Mouse (Mus musculus) megakaryocyte, embryonic 14.5 days (primary cell): Measurements from ENCODE around the gene Med16. TPM values are rescaled to one million over a fixed set of nuclear protein-coding genes. Genes with fewer than 3 reads are reported as not detected.
A peak's percentile ranks its signal among the peaks of the same experiment; 100 is the strongest.

Experiments
- H3K27me3 ChIP-seq: replicated peaks from 2 replicates; pipeline ENCODE3; 2012; ENCODE audit warnings: inconsistent platforms
- H3K36me3 ChIP-seq: replicated peaks from 2 replicates; pipeline ENCODE3; 2012; ENCODE audit warnings: low read length, inconsistent platforms, mixed read lengths
- H3K4me1 ChIP-seq: 2 replicates; pipeline ENCODE4 v1.6.1; 2012; ENCODE audit warnings: inconsistent platforms
- H3K4me3 ChIP-seq: replicated peaks from 2 replicates; pipeline ENCODE3; 2012; ENCODE audit warnings: moderate library complexity, mild to moderate bottlenecking, inconsistent platforms
- H3K9me3 ChIP-seq: 2 replicates; pipeline ENCODE4 v1.6.1; 2012; ENCODE audit warnings: inconsistent platforms
- FLI1 ChIP-seq: IDR thresholded peaks from 2 replicates; pipeline ENCODE4 v1.6.1; 2012; ENCODE audit warnings: low read length, inconsistent platforms, mixed read lengths
- GATA1 ChIP-seq: IDR thresholded peaks from 3 replicates; pipeline ENCODE4 v1.6.1; 2012; ENCODE audit warnings: mixed read lengths, low read length, inconsistent platforms, borderline replicate concordance
- polyA plus RNA-seq: library from polyadenylated mRNA; stranded (reverse); fragments of >175 nt; gene quantifications from 2 replicates; pipeline ENCODE4 v1.2.3, GENCODE M21; 2012; ENCODE audit warnings: low replicate concordance; ENCODE audit not compliant: insufficient read depth

Gene Med16
- polyA plus RNA-seq, 1 experiment, result 32.2 TPM

DNA sequence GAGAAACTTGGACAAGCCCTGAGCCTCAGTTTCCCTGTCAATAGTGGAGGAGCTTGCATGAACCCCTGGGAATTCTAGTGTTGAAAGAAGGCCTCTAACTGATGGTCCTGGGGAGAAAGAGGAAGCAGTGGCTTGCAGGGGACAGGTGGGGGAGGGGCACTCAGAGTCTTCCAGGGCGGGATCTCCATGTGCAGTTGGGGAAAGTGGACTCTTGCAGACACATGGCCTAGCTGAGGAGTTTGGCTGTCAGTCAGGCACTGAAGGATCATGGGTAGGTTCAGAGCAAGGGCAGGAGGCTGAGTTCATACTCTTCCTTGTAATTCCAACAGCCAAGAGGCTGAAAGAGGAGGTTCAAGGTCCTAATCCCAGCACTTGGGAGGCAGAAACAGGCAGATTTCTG lies 31.5 kb downstream of the Med16 start:
- Histone ChIP-seq H3K36me3 (no peaks in the 10 kb centered on the region), H3K9me3 (no peaks in the 10 kb centered on the region), H3K27me3 (peaks cover 27% of the 10 kb centered on the region), H3K4me1 (peaks cover 86% of the 10 kb centered on the region), H3K4me3 (peak overlapping the region; percentile 83)
- TF ChIP-seq FLI1 (no peak), GATA1 (no peak)

- peaks cover 30% of the 10 kb centered on the region for H3K27me3 ChIP-seq
- H3K4me3 ChIP-seq, result peak within 1 kb of the TSS; percentile 93
- TF ChIP-seq FLI1 (no peak), GATA1 (no peak)
- no peaks in the 10 kb centered on the region for H3K36me3 ChIP-seq
- 0 out of 2 replicates have a peak, but pooled peaks cover 3% of the 10 kb centered on the region for H3K9me3 ChIP-seq
- peaks cover 58% of the 10 kb centered on the region for H3K4me1 ChIP-seq
Observed at GRCm38 (mm10) chr10:79874290-79874862, 34.3 kb downstream of the Med16 start, which contains the start of the genes Prtn3 and Plppr3. TSS of gene Prtn3 (plus strand) at chr10:79874476. TSS of gene Plppr3 (minus strand) at chr10:79874634.

- Histone ChIP-seq H3K4me3 (peak overlapping the region; percentile 93), H3K4me1 (peaks cover 56% of the 10 kb centered on the region), H3K36me3 (no peaks in the 10 kb centered on the region), H3K27me3 (peaks cover 33% of the 10 kb centered on the region), H3K9me3 (0 out of 2 replicates have a peak, but pooled peaks cover 3% of the 10 kb centered on the region)
- TF ChIP-seq FLI1 (no peak), GATA1 (no peak)
Observed at GRCm38 (mm10) chr10:79873715-79874289, 34.9 kb downstream of the Med16 start.

DNA sequence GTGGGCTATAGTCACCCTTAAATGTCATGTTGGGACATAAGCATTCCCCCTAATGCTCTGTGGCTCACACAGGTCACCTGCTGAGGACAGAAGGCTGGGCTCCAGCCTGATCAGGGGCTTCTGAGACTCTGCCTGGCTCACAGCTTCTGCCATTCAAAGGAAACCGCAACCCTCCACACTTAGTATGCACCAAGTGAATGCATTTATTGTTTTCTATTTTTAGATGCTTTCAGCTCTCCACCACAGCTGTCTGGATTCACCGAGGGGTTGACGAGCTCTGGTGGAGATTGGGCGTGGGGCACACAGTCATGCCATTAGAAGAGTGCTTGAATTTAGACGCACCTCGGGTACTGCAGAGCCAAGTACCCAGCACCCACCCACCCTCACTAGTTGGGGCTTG lies 35.4 kb downstream of the Med16 start:
- peaks cover 33% of the 10 kb centered on the region for H3K27me3 ChIP-seq
- peaks cover 51% of the 10 kb centered on the region for H3K4me1 ChIP-seq
- 0 out of 2 replicates have a peak, but pooled peaks cover 3% of the 10 kb centered on the region for H3K9me3 ChIP-seq
- no peaks in the 10 kb centered on the region for H3K36me3 ChIP-seq
- H3K4me3 ChIP-seq, result no peak overlapping the region
- TF ChIP-seq FLI1, result no peak
- no peak for TF ChIP-seq GATA1

DNA sequence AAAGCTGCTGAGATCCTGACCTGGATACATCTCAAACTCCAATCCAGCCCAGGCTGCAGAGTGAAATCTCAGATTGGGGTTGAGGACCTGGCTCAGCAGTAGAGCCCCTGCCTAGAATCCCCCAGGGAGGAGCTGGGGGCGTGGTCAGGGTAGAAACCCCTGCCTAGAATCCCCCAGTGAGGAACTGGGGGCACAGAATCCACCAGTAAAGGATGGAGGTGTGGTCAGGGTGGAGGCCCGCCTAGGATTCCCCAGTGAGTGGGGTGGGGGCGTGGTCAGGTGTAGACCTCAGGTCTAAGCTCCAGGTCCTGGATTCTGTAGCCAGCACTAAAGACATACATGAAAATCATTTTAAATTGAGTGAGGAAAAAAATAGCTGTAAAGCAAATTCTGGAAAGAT lies 35.9 kb downstream of the Med16 start:
- TF ChIP-seq GATA1, result no peak
- Histone ChIP-seq H3K4me1 (peaks cover 46% of the 10 kb centered on the region), H3K9me3 (0 out of 2 replicates have a peak, but pooled peaks cover 3% of the 10 kb centered on the region), H3K27me3 (peaks cover 33% of the 10 kb centered on the region), H3K36me3 (no peaks in the 10 kb centered on the region), H3K4me3 (no peak overlapping the region)

DNA sequence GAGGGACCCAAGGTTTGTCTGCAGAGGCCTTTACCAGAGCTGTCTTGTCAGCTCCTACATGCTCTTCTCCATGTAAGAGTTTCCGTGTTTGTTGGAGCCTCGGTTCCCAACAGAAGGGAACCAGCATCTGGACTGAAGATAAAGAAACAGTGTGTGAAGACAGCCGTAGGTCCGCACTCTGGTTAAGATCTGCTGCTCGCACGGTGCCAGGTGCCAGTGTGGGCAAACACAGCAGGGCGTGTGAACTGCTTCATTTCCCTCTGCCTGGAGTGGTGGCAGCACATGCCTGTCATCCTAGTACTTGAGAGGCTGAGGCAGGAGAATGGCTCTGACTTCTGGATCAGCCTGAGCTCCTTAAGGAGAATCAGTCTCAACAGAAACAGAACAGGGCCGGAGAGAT lies 36.9 kb downstream of the Med16 start:
- TF ChIP-seq FLI1, result no peak
- Histone ChIP-seq H3K27me3 (peaks cover 33% of the 10 kb centered on the region), H3K4me1 (peaks cover 42% of the 10 kb centered on the region), H3K36me3 (no peaks in the 10 kb centered on the region), H3K9me3 (0 out of 2 replicates have a peak, but pooled peaks cover 3% of the 10 kb centered on the region), H3K4me3 (peak overlapping the region; percentile 2)

DNA sequence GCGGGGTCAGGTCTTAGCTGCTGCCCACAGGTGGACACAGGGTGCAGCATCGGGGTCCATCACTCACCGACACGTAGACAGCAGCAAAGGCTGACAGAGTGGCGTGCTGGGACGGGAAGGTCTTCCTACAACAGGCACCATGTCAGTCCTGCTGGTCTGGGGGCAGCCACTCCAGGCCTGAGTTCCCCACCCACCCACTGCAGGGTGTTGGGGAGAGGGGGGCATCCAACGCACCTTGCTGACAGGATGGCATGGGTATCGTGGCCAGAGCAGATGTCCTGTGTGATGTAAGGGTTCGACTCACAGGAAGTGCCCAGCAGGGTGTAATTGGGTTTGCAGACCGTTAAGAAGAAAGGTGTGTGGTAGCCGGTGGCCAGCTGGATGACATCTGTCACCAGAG lies 42.1 kb downstream of the Med16 start:
- Histone ChIP-seq H3K4me3 (peak overlapping the region; percentile 10), H3K36me3 (peaks cover 42% of the 10 kb centered on the region)
- TF ChIP-seq FLI1, result no peak
- no peak for TF ChIP-seq GATA1

DNA sequence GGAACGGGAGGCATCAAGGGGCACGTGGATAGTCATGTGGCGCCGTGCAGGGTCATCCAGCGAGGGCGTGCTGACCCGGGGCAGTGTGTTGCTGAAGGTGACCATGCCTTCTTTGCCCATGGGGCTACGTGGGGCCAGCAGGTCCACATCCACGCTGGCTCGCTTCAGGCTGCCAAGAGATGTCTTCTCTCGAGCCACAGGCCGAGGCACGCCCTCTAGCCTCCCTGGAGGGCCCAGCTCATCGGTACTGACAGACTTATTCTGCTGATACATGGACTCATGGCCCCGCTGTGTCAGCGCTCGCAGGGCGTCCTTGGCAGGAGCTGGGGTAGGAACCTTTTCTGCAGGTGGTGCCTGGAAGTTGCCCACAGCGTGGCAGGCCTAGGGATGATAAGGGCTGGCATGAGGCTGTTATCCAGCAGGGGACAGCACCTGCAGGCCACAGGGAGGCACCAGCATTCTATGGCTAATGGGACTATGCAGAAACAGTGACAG lies 42.9 kb downstream of the Med16 start:
- H3K4me1 ChIP-seq, result peaks cover 53% of the 10 kb centered on the region

More for the DNA sequence above, 42.1 kb downstream of the Med16 start:
- 0 out of 2 replicates have a peak, but pooled peaks cover 3% of the 10 kb centered on the region for H3K9me3 ChIP-seq
- H3K4me1 ChIP-seq, result peaks cover 46% of the 10 kb centered on the region
- peaks cover 3% of the 10 kb centered on the region for H3K27me3 ChIP-seq

GRCm38 (mm10) chr10:79865189-79865601 lies 43.5 kb downstream of the Med16 start:
- TF ChIP-seq GATA1 (no peak), FLI1 (no peak)

More for the DNA sequence above, 42.9 kb downstream of the Med16 start:
- H3K4me3 ChIP-seq, result peak overlapping the region; percentile 21
- peaks cover 49% of the 10 kb centered on the region for H3K36me3 ChIP-seq
- TF ChIP-seq GATA1, result no peak
- H3K9me3 ChIP-seq, result no peaks in the 10 kb centered on the region
- H3K27me3 ChIP-seq, result peaks cover 3% of the 10 kb centered on the region

More at GRCm38 (mm10) chr10:79865189-79865601, 43.5 kb downstream of the Med16 start:
- peaks cover 60% of the 10 kb centered on the region for H3K4me1 ChIP-seq
- peaks cover 3% of the 10 kb centered on the region for H3K27me3 ChIP-seq
- H3K36me3 ChIP-seq, result peaks cover 56% of the 10 kb centered on the region
- no peaks in the 10 kb centered on the region for H3K9me3 ChIP-seq
- peak overlapping the region; percentile 67 for H3K4me3 ChIP-seq
